Mouse (Mus musculus) CD4-positive helper T cell, adult 2 months (primary cell): ENCODE measurements around the gene Ddx10.

Experiments used
- DNase-seq: peaks from one replicate; pipeline ENCODE4 v3.0.0-alpha.2; 2012; ENCODE audit warnings: low read depth, missing footprints, low spot score

The Ddx10 gene

DNA sequence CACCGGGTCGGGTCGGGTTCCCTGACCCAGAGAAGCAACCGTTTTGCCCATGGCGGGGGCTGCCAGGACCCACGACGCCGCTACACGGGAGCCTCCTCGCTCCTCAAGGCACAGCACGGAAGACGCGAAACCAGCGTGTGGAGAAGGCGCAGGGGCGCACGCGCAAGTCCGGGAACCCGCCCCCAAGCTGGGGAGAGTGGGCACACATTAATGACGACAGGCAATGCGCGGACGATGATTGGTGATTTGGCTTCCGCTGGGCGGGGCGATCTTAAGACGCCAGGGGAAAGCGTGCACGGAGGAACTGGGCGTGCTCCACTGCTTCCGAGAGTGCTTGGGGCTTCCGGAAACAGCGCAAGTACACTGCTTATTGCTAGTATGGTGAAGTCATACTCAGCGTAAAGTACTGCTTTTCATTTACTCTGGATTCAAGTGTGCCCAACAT, at the start of gene Ddx10:
TSS of gene Ddx10 (minus strand) at position 101 of the 445 bp plus-strand sequence.
- peak; percentile 99 for DNase-seq

DNA sequence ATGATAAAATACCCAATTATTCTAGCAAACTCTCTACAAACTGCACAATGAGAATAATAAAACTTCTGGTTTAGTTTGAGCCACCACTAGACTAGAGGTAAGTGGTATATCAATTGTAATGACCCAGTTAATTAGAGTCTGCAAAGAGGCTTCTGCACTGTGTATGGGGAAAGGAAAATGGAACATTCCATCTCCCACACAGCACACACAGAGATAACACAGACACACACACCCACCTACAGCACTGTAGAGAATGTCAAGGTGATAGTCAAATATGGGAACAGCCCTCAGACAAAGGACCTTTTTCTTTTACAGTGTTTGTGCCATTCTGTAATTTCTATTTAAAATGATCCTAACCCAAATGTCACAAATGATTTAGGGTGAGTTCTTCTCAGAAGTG, 45.0 kb upstream of the Ddx10 start:
- DNase-seq: no peak

DNA sequence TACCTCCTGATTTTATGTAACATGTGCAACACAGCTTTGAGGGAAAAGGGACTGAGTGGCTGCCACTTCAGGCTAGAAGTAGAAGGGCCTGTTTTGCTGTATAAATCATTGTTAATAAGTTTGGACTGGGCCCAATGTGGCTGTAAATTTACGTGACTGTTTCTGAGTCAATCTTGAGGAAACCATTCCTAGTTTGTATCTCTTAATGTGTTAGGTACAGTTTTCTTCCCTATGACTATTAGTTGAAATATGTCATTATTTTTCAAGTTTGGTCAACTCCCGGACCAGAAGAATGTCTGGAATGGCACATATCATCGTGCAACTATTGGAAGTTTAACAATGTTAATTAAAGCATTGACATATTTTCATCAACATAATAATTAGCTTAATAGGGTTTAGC, 42.2 kb upstream of the Ddx10 start:
- no peak for DNase-seq

DNA sequence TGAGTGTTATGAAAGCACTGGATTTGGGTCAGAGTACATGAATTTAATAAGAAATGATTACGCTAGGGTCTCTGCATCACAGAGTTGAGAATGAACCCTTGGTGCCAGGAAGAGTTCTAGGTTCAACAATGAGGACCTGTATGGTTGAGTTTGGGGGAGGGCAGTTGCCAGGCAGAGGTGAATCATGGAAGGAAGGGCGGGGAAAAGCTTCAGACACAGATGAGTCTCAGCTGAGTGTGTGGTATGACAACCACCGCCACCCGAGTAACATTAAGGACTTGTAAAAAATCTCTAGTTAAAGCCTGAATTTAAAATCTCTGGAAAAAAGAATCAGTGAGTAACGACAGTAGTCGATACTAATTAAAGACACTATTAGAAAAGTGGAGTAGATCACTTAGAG, 38.9 kb upstream of the Ddx10 start:
- DNase-seq: no peak

DNA sequence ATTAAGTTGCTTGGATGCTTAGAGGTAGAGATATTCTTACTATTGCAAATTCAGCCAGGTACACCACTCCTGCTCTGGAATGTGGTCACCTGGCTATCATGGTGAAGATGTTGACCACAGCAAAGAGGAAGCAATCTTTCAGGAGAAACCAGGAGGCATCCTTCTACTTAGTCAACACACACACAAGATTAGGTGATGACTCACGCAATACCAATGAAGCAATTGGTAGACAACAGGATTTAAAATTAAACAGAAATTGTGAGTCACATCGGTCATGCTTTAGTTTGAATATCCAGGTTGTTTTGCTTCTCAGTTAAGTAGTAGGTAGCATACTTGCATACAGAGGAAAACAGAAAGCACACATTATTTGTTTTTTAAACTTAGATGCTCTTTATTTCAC, 31.1 kb upstream of the Ddx10 start:
- DNase-seq: no peak

DNA sequence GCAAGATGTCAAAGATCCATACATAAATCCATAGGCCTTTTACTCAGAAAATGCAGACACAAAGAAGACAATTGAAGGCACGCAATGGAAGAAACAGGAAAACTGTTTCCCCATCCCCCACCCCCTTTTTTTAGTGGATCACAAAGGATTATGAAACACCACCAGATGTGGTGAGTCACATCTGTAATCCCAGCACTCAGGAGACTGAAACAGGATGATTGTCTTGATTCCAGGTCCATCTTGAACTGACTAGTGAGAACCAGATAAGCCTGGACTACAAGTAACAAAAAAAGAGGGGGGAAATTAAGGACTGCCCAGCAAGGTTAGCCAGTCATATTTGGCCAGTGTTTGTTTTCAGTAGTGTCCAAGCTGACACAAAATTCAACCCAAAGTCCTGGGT, 28.5 kb upstream of the Ddx10 start:
- DNase-seq: no peak

DNA sequence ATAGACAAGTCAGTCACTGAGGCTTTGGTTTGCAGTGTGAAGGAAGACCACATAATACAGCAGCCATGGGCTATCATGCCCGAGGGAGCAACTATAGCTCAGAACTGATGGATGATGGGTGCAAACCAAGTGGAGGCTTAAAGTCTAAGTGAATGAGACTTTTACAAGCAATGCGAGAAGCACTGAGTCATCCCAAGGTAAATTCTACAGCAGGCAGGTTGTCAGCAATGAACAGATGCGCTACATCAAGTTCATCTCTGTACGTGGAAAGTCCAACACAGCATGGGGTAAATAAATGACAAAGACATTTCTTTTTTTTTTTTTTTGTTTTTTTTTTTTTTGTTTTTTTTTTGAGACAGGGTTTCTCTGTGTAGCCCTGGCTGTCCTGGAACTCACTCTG, 24.9 kb upstream of the Ddx10 start:
- DNase-seq: no peak

DNA sequence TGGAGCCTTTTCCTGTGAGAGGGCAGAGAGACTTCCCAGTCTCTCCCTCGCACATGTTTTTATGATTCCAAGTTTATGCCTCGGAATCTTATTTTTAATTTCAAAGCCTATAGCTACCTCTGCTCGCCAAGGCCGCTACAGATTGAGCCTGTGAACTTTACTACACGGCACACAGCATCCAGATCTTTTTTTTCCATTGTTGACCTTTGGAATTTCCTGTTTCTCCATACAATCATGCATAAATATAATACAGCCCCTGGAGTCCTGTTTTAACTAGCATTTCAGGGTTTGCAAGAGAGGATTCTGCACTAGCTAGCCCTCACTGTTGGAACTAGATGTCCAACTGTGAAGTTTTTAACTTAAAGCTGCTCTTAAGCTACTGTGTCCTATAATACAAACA, 24.4 kb upstream of the Ddx10 start:
- DNase-seq: no peak

DNA sequence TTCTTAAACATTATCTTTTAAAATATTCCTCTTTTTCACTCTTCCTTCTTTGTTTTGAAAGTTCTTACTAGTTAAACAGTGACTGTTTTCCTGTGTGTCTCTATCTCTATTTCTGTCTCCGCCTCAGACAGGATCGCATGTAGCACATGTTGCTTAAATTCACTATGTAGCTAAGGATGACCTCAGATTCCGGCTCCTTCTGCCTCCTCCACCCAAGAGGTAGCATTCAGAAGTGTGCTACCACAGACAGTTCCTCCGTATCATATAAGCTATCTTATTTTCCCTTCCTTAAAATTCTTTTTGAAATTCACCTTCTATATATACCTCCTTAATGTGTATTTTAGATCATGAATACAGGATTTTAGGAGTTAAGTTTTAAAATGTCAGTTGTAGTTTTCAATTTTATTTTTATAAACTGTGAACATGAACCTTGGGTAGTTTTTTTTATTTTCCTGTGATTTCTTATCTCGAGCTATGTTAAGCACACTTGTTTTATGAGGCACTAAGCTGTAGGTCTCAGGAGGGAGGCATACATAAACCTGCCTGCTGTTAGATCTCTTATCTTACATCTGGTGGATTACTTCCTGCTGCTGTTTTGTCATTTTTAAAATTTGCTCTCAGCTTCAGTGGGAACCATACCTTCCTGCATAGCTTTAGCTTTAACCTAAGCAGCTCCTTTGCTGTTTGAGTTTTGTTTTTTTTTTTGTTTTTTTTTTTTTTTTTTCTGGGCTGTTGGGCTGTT, 23.6 kb upstream of the Ddx10 start:
- peak; percentile 55 for DNase-seq

DNA sequence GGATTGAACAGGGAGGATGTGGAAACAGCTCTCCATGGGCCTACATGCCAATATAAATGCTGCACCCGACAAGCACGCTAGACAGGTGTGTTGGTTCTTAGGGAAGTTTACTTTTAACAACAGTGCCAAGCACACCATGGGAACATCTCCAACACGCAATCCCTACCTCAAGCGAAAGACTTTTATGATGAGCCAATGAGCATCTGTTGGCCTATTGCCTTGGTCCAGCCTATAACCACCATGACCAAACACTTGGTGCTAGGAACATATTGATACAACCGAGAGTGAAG, 21.6 kb upstream of the Ddx10 start:
- DNase-seq: no peak

DNA sequence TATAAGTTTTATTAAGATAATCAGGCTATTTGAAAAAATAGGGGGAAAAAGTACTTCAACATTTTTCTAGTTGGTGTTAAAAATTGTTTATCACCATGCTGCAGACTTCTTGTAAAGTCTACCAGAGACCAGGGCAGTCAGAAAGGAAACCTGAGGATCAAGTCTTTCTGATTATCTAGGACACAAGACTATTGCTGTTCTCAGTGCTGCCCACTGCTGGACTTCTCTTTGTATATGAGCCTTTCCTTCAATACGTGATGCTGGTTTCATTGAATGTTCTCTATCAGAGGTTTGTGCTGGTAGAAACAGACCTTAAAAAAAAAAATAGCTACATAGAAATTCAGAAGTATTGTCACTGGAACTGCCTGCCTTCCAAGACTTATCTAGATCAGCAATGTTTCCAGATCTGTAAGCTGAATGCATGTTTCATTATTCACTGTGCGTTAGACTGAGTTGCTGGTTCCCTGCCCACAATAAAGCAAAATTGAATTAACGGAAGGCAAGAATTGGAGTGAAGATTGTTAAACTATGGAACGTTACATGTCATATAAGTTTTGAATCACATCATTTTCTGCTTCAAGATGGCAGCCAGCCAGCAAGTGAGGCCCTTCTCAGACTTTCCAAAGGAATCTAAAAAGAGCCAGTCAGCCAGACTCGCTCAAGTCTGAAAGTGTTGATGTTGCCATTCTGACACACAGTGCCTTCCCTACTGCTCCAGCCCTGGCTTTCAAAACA, 21.0 kb upstream of the Ddx10 start:
- DNase-seq: no peak

DNA sequence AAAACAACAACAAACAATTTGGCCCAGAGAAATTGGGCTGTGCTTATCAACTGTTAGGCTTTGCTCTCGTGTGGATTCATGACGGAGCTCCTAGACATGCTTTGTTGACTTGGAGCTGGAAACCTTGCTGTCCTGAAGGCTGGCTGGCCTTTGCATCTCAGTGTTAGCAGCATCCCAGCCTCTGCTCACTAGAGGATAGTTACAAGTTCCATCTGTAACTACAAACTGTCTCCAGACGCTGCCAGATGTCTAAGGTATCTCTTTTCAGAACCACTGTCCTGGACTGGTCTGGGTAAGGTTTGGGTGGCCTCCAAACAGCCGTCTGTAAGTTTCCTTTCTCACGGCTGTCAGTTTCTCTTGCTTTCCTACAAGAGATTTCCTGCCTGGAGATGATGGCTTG, 20.2 kb upstream of the Ddx10 start:
- DNase-seq: no peak

DNA sequence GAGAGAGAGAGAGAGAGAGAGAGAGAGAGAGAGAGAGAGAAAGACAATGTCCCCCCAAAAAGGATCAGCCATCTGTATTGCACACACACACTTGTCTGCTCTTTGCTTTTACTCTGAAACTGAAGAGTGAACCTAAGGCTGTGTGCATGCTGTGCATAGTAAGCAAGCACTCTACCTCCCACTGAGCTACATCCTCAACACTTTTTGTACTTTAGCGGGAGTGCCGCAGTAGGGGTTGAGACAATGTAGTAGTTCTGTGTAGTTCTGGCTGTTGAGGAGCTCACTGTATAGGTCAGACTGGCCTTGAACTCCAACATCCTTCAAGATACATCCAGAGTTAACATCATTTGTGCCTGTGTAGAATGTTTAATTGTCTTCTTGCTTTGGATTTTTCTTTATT, 17.7 kb upstream of the Ddx10 start:
- no peak for DNase-seq

DNA sequence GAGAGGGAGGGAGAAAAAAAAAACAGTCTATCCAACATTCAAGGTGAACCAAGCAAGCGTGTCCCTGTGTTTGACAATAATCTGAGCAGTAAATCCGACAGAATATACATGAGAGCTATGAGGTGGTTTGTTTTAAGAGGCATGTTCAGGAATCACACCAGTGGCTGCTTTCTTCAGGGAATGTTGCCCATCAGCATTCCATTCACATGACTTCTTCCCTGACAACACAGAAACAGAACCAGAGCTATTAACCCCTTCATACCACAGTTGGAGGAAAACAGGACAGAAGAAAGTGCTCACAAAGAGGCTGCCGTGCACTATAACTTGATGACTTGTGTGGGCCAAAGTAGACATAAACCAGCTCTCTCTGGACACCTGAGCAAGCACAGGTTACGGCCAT, 16.5 kb upstream of the Ddx10 start:
- DNase-seq: no peak

DNA sequence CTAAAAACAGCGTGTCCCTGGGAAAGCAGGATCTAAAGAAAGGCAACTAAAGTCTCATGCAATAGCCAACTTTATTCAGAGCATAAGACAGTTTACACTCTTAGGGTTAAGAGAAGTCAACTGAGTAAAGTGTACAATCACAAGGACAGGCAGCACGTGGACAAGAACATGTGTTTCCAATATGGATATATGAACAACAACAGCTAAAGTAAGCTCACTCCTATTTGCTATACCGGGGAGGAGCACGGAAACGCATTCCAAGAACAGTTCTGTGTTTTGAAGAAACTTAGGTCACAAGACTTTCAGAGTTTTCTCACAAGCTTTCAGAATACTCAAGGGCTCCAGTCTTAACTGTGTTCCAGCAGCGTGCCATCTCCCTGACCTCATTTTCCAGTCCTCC, 10.3 kb upstream of the Ddx10 start:
- no peak for DNase-seq

DNA sequence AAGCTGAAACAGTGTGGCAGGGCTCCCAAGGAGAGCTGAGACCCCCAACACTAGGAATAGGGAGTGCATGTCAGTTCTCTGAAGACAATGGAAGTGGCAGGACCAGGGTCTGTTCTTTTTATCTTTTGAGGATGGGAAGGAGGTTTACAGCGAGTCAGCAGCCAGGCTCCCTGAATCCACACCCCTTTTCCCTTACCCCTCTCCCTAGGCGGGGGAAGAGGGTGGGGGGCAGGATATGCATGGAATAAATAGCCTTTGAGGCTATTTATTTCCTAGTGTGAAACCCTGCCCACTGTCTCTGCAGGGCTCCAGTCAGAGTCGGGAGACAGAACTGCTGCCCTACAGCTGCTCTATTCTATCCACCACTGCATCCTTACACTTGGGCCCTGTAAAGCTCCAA, 9.9 kb upstream of the Ddx10 start:
- DNase-seq: no peak

DNA sequence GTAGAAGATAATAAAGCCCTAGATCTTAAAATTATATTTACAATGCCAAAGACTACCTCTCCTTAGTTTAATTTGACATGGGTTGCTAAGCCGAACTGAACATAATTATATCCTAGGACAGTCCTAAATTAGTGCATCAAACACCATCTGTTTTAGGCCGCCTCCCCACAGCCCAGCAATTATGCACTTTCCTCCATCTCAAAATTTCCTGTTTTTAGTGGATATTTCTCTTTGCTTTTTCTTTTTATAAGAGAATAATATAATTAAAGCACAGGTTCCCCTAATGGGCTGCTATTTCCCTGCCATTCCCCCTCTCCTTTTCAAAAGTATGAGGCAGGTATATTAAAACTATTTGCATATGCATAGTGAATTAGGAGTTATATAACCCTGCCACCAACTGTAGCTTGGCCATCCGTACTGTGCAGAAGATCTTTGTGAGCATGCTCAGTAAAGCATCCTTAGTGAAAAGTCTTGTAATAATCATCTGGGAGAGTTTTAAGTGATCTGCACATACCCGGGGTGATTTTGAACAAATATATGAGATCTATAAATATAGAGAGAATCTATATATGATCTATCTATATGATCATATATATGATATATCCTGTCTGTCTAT, 8.9 kb upstream of the Ddx10 start:
- no peak for DNase-seq

DNA sequence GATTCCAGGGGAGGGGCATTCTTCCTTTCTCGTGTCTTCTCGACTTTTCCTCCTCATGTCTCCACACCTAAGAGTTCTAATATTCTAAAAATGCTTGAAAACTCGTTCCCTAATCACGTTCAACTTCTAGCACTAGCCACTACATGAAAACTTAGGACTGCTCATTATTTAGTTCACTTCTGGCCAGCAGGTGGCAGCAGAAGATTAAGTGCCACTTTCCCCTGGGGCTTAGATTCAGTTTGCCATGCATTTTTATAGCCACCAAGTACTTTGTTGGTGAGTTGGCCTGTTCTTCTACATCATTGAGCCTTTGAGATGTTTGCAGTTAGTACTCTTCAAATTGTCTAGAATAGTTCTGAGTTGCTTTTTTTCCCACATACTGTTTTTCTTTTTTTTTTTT, 6.5 kb upstream of the Ddx10 start:
- peak; percentile 78 for DNase-seq

DNA sequence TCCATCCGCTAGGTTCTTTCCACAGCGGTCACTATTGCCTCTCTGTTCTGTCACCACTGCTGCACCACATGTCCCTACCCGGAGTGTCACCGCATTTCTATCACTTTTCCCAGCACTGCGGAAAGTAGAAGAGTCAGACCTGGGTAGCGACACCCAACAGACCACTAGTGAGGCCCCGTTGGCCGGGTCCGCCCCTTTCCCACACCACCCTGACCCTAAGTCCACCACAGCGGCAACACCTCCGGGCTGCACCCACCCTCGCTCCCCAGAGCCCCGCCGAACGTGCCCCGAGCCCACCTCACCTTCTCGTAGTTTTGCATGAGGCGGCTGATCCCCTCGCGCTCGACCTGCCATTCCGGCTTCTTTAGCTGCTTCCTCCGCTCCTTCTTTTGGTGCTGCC, 337 bp downstream of the Ddx10 start:
- peak; percentile 47 for DNase-seq

DNA sequence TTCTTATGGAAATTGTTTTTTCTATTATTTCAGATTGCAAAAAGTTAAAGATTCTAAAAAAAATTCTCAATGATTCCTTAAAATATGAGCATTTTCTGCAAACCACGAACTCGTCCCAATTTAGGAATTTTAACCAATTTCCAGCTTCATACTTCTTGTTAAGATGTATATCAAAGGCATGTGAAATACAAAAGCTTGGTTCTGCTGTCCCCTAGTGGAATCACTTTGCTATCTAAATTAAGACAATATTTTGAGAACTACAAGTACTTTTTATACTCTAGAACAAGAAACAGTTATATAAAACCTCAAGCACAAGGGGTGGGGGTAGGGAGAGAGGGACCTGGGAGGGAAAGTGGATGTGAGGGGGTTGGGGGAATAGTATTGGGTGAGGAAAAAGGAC, 29.7 kb downstream of the Ddx10 start:
- no peak for DNase-seq

DNA sequence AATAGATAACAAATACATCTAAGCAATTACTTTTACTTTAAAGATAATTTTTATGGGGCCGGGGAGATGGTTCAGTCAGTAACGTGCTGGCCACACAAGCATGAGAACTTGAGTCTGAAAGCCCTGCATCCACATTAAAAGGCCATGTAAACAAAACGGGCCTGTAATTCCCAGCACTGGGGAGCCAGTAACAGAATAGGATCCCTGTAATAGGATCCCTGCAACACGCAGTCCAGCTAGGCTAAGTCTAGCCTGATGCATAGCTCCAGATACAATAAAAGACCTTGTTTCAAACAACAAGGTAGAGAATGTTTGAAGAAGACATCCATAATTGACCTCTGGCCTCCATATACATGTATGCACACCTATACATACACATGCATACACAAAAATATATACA, 39.6 kb downstream of the Ddx10 start:
- no peak for DNase-seq

DNA sequence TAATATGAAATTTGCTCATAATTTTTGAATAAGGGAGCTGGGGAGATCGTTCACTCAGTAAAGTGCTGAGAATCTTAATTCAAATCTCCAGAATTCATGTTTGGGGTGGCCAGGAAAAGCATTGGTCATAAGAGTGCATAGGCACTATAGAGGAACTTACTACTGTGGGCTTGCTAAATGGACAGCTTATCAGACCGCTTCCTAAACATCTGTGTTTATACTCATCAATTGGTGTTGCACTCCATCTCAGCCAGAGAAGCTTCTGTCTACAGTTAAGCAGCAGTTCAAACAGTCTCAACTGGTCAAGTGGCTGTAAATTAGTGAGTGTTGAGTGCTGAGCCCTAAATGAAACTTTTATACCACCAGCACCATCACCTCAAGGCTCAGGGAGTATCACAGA, 73.3 kb downstream of the Ddx10 start:
- DNase-seq: no peak

DNA sequence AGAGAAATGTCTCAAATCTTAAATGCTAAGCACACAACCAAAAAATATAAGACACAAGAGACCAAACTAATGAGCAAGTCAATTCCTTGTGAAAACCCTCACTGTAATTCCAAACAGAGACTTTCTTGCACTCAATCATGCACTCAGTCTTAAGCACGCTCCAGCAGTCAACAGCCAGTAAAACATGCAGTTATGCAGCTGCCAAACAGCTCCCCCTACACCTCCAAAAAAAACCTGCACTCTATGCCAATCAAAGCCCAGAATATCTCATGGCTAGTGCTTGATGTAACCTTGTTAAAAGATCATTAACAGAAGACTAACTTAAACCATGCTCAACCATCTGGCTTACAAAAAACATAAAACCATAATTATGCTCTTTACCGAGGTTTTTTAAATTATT, 74.6 kb downstream of the Ddx10 start:
- no peak for DNase-seq
